Mouse (Mus musculus): ENCODE results near the gene Zfp112. TPM values are rescaled to one million over a fixed set of nuclear protein-coding genes. Genes with fewer than 3 reads are reported as not detected.

Zfp112 gene
- polyA plus RNA-seq, 1 experiment = not detected

- 0 out of 2 replicates have a peak, but pooled peaks have one; percentile 14 for TF ChIP-seq POLR2A (IDR thresholded peaks at IDR 0.05; ENCODE audit: insufficient read depth, low read depth, low read length)
- no peak for TF ChIP-seq CTCF (IDR thresholded peaks at IDR 0.05; ENCODE audit: insufficient read depth, low read depth, low read length)
- 8% methylated on average over 23 of the region's 23 CpGs for WGBS
- peak within 1 kb of the TSS; percentile 71; the same call in 1 of the 2 replicates for H3K27ac ChIP-seq (ENCODE audit: insufficient read depth, low read depth, low read length)
- H3K4me1 ChIP-seq (ENCODE audit: control insufficient read depth, insufficient read depth, low read length) = no peaks in the 10 kb centered on the region
- H3K4me3 ChIP-seq (ENCODE audit: insufficient read depth, low read depth, low read length) = peak within 1 kb of the TSS; percentile 93
Measured at GRCm38 (mm10) chr7:24174618-24175336, 62.7 kb downstream of the Zfp112 start, which contains the start of gene Zfp114. Gene Zfp114, plus strand, starts transcription at chr7:24175060.

GRCm38 (mm10) chr7:24175337-24175711 lies 63.2 kb downstream of the Zfp112 start:
- TF ChIP-seq POLR2A (IDR thresholded peaks at IDR 0.05; ENCODE audit: insufficient read depth, low read depth, low read length) (no peak), CTCF (IDR thresholded peaks at IDR 0.05; ENCODE audit: insufficient read depth, low read depth, low read length) (no peak)
- no peaks in the 10 kb centered on the region for H3K4me1 ChIP-seq (ENCODE audit: control insufficient read depth, insufficient read depth, low read length)
- H3K4me3 ChIP-seq (ENCODE audit: insufficient read depth, low read depth, low read length) = peak overlapping the region; percentile 93
- WGBS = 48% methylated on average over 6 of the region's 6 CpGs
- H3K27ac ChIP-seq (ENCODE audit: insufficient read depth, low read depth, low read length) = no peak overlapping the region

Other genes with a start within 250 kb of the Zfp112 start
- gene Vmn1r177, start 245.9 kb upstream of the Zfp112 start, polyA plus RNA-seq (2012; ENCODE audit: insufficient read depth, insufficient read length, low replicate concordance, missing spikeins) = not detected in 2 replicates
- gene Vmn1r178, start 220.3 kb upstream of the Zfp112 start, polyA plus RNA-seq (2012; ENCODE audit: insufficient read depth, insufficient read length, low replicate concordance, missing spikeins) = not detected in 2 replicates
- gene Vmn1r179, start 185.3 kb upstream of the Zfp112 start, polyA plus RNA-seq (2012; ENCODE audit: insufficient read depth, insufficient read length, low replicate concordance, missing spikeins) = not detected in 2 replicates
- not detected in 2 replicates for gene Vmn1r180, start 161.7 kb upstream of the Zfp112 start, polyA plus RNA-seq (2012; ENCODE audit: insufficient read depth, insufficient read length, low replicate concordance, missing spikeins)
- gene Vmn1r181, start 137.7 kb upstream of the Zfp112 start, polyA plus RNA-seq (2012; ENCODE audit: insufficient read depth, insufficient read length, low replicate concordance, missing spikeins) = not detected in 2 replicates
- not detected in 2 replicates for gene V1rd19, start 110.6 kb upstream of the Zfp112 start, polyA plus RNA-seq (2012; ENCODE audit: insufficient read depth, insufficient read length, low replicate concordance, missing spikeins)
- gene Vmn1r183, start 59.1 kb upstream of the Zfp112 start, polyA plus RNA-seq (2012; ENCODE audit: insufficient read depth, insufficient read length, low replicate concordance, missing spikeins) = not detected in 2 replicates
- not detected in 2 replicates for gene Zfp180, start 30.4 kb upstream of the Zfp112 start, polyA plus RNA-seq (2012; ENCODE audit: insufficient read depth, insufficient read length, low replicate concordance, missing spikeins)
- not detected in 2 replicates for gene Zfp235, start 21.9 kb downstream of the Zfp112 start, polyA plus RNA-seq (2012; ENCODE audit: insufficient read depth, insufficient read length, low replicate concordance, missing spikeins)
- gene Zfp114, start 62.7 kb downstream of the Zfp112 start, polyA plus RNA-seq (2012; ENCODE audit: insufficient read depth, insufficient read length, low replicate concordance, missing spikeins) = not detected in 2 replicates
- not detected in 2 replicates for gene Zfp111, start 99.1 kb downstream of the Zfp112 start, polyA plus RNA-seq (2012; ENCODE audit: insufficient read depth, insufficient read length, low replicate concordance, missing spikeins)
- not detected in 2 replicates for gene Zfp109, start 125.2 kb downstream of the Zfp112 start, polyA plus RNA-seq (2012; ENCODE audit: insufficient read depth, insufficient read length, low replicate concordance, missing spikeins)
- not detected in 2 replicates for gene Zfp108, start 142.5 kb downstream of the Zfp112 start, polyA plus RNA-seq (2012; ENCODE audit: insufficient read depth, insufficient read length, low replicate concordance, missing spikeins)
- gene Zfp93, start 158.1 kb downstream of the Zfp112 start, polyA plus RNA-seq (2012; ENCODE audit: insufficient read depth, insufficient read length, low replicate concordance, missing spikeins) = not detected in 2 replicates
- not detected in 2 replicates for gene Zfp61, start 188.9 kb downstream of the Zfp112 start, polyA plus RNA-seq (2012; ENCODE audit: insufficient read depth, insufficient read length, low replicate concordance, missing spikeins)
- gene Zfp94, start 204.4 kb downstream of the Zfp112 start, polyA plus RNA-seq (2012; ENCODE audit: insufficient read depth, insufficient read length, low replicate concordance, missing spikeins) = not detected in 2 replicates
- not detected in 2 replicates for gene Tescl, start 221.6 kb downstream of the Zfp112 start, polyA plus RNA-seq (2012; ENCODE audit: insufficient read depth, insufficient read length, low replicate concordance, missing spikeins)
- not detected in 2 replicates for gene Lypd5, start 236.9 kb downstream of the Zfp112 start, polyA plus RNA-seq (2012; ENCODE audit: insufficient read depth, insufficient read length, low replicate concordance, missing spikeins)